Mouse (Mus musculus) hematopoietic stem cell, adult 5-6 weeks (primary cell): ENCODE data around the gene Wnt5a. TPM values are rescaled to one million over a fixed set of nuclear protein-coding genes. Genes with fewer than 3 reads are reported as not detected.

Experiments used
- ATAC-seq, 2 experiments: fragments of 125-278 bp in 1 of 2; replicated peaks in 1 of 2; 2 replicates each; pipeline ENCODE4 v1.8.0; 2016 to 2017; ENCODE audit warnings: inconsistent platforms in 2 of 2, mild to moderate bottlenecking in 2 of 2, moderate number of reproducible peaks in 2 of 2, low read depth in 1 of 2, moderate TSS enrichment in 1 of 2; ENCODE audit not compliant: low FRiP score in 2 of 2, poor library complexity in 2 of 2, severe bottlenecking in 2 of 2, insufficient read depth in 1 of 2, low TSS enrichment in 1 of 2
- total RNA-seq: library from RNA; stranded (forward); fragments of 172-1452, 232-1000 nt; gene quantifications from 2 replicates; pipeline ENCODE4 v1.2.3, GENCODE M21; 2017

Gene Wnt5a
- total RNA-seq, 1 experiment from 2014 or later, result not detected

GRCm38 (mm10) chr14:28532943-28533342, 28.4 kb downstream of the Wnt5a start:
- no peak for ATAC-seq

DNA sequence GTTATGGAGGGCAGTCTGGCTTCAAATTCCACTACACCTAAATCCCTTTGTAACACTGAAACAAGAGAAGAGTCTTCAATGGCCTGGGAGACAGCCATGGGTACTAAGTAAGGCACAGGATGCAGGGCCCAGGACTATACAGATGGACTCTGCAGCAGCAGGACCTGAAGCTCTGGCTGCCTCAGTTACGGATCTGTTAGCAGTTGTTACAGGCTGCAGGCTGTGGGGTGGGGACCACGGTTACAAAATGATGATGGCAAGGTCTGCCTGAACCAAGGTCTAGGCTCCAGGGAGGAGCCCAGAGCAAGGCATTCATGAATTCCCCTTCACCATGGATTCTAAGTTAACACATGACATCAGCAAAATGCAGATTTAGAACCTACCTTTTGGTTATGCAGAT, 29.3 kb downstream of the Wnt5a start:
- no peak for ATAC-seq

- ATAC-seq, result no peak
Observed at GRCm38 (mm10) chr14:28535814-28536213, 31.3 kb downstream of the Wnt5a start.

DNA sequence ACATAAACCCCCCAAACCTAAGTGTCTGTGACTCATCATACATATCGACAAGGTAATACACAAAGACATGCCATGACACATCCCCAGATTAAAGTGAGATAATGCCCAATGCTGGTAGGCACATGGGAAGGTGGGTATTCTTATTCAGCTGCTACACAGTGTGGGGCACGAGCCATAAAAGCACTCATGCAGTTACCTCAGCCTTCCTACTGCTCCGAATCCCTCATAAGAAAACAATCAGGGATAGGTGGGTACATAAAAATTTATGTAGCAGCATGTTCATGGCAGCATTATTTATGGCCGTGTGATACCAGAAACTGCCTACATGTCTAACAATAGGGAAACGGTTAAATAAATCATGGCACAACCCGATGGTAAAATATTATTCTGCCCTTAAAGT, 35.0 kb downstream of the Wnt5a start:
- ATAC-seq, result no peak

- no peak for ATAC-seq
Observed at GRCm38 (mm10) chr14:28542117-28542741, 37.7 kb downstream of the Wnt5a start.

DNA sequence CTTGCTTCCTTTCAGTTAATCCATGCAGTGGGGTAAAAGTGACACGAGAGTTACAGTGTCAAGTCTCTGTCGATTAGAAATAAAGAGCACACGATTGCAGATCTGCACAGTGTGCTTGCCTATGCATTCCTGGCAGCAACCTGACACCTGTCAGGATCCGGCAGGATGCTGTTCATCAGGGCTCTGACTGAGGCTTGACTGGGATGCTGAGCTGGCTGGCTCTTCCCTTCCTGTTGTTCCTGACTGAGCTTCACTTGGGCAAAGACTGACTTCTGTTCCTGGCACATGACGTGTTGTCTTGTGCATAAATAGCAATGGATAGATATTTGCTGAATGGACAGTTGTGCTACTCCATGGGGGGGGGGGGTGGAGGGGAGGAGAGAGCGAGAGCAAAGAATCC, 57.3 kb downstream of the Wnt5a start:
- ATAC-seq, result no peak
